Mouse (Mus musculus) T-helper 1 cell (primary cell): ENCODE results near the gene Ybey.

ENCODE experiments used
- in situ Hi-C: fragments of 300-600 bp; cut with MboI, MseI; formaldehyde crosslinking; loops from one replicate; pipeline ENCODE4 v1.15.1; 2025; ENCODE audit warnings: high pct_unique_total_duplicates

Ybey gene

DNA sequence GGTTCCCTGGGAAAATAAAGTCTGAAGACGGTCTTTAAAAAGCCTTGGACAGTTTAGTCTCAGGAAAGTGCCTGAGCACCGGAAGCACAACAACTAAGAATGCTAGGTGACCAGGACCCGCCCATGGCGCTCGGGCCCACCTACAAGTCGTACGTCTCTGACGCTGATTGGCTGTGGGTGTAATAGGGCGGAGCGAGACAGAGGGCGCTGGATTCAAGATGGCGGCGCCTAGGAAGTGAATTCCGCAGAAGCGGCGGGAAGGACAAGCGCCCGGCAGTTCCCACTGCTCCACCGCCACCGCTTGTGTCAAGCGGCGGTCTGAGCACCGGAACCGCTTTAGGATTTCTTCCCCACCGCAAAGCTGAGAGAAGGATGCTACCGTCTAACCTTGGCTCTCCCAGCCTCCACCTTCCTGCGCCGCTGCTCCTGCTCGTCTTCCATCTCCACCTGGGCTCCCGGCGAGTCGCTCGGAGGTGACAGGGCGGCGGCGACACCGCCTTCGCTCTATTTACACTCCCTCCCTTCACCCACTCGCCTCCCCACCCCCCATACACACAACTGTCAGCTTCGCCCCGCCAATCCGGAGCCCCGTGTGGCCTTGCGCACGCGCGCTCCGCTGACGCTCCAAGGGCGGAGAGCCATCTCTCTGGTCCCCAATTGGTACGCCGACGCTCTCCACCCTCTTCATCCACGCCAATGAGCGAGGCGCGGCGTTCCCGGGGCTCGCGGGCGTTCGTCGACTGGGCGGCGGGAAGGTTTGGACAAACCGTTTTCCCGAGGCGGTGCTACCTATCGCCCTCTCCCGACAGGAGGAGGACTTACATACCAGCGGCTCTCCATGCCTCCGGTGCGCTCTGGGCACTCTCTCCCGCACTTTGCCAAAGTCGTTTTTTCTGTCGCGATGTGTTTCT is 26.5 kb downstream of the Ybey start, which contains the start of gene Pcnt:
Gene Pcnt (minus strand): TSS at position 609 of the 911 bp plus-strand sequence.
- in situ Hi-C loops, result no loop called here

DNA sequence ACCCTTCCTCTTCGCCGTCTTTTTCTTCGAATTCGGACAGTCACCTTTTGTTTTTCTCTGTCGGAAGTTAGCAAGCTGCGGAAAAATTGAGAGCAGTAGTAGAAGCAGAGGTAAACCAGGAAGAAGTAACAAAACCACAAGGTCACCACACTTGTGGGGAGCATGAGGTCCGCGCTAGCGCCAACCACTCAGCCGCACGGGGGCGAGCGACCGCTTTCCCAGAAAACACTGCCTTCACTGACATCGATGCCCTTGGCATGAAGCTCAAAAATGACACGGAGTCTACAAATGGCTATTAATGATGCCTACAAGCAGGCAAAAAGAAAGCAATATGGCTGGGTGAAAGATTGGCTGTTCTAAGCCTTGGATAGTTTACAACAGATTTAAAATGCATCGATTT is 28.6 kb downstream of the Ybey start, which contains the start of gene AC141477.1:
Gene AC141477.1 (minus strand): TSS at position 164 of the 400 bp plus-strand sequence.
- in situ Hi-C loops, result no loop called here

DNA sequence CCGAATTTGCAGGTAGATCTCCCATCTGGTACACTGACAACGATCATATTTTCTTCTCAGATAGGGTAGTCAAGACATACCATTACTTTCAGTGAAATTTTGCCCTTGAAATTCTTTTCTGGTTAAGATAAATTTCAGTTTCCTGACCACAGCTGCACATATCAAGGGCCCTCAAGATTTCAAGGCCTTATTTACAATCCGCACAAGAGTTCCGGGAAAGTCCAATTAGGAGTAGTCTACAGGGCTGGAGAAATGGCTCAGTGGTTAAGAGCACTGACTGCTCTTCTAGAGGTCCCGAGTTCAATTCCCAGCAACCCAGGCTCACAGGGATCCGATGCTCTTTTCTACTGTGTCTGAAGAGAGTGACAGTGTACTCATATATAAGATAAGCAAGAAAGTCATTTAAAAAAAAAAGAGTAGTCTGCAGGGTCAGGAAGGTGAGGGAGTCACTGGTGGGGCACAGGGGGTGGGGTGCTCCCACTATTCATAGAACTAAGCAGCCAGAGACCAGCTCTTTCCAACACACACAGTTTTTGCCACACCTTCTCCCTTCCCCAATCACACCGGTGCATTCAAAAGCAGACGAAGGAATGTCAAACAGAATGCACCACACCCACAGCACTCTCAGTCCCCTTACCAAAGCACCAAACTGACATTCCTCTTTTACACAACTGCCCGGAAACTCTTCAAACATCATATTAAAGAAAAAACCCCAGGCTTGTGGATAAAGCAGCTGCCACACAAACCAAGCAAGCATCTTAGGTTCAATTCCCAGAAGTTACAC is 29.6 kb downstream of the Ybey start:
- in situ Hi-C loops, result no loop called here

DNA sequence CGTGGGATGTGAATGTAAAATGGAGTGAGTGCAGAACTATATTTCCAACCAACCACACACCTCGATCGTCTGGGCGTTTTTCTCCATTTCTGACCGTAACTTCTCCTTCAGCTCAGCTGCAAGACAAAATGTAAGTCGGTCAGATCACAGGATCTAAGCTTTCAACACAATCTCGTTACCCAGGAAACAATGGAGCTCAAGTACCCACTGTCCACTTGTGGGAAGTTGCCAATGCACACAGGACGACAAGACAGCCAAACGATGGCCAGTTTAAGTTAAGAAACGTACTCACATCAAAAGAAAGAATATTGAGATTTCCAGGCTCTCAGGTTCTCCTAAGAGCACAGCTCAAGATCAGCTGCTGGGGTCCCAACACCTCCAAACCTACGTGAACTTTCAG is 35.0 kb downstream of the Ybey start:
- in situ Hi-C loops, result no loop called here

DNA sequence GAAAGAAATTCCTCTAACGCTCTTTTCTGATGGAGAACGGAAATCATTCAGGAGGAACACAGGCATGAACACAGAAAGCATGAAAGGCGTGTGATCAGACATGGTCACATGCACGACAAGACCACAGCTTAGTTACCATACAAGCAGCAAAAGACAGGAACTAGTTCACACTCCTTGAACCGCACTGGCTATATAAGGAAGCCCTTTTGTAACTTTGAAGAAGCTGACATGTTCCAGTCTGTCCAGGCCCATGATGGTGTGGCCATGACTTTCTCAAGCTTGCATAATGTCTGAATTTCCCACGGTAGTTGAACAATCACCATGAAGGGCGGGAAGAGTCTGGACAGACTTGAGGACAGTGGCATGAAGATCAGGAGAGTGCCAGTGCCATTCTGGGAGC is 43.2 kb downstream of the Ybey start:
- in situ Hi-C loops, result loop anchor here (5.0 kb wide), 2 partner anchors 43 to 1582 kb away; no protein-coding TSS in a partner anchor

DNA sequence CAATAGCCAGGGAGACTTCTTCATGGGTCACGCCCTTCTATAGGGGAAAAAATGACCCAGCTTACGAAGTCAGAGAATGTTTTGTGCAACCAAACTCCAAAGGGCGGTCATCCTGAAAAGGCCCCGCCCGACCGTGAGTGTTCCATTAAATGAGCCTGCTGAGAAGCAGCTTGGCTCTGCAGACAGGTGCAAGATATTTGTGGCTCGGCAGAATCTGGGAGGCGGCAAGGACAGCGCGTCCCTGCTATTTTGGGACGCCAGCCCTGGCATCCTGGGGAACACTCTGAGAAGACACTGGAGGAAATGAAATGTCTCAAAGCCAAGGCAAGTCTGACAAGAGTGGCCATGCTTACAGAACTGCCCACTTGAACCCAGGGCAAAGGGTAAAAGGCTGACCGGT is 52.1 kb downstream of the Ybey start:
- in situ Hi-C loops, result no loop called here
